Mouse (Mus musculus) G1E (cell line): ENCODE results near the gene Pcbd1. TPM values are rescaled to one million over a fixed set of nuclear protein-coding genes. Genes with fewer than 3 reads are reported as not detected.
"Not testable (repeated sequence)": the region's sequence is repeated elsewhere in the genome, so short reads cannot be mapped to it uniquely, and the experiment has no call there.

Source experiments
- ATAC-seq: 2 replicates; pipeline ENCODE4 v1.8.0; 2016; ENCODE audit warnings: mild to moderate bottlenecking; ENCODE audit not compliant: insufficient number of reproducible peaks, poor library complexity, low FRiP score, severe bottlenecking; ENCODE audit errors: extremely low read depth
- DNase-seq: peaks from one replicate; pipeline ENCODE4 v3.0.0; 2012; ENCODE audit warnings: low spot score
- H3K27me3 ChIP-seq: 2 replicates; pipeline ENCODE4 v1.6.1; 2012; ENCODE audit warnings: mild to moderate bottlenecking, low read length, inconsistent platforms; ENCODE audit not compliant: insufficient read depth
- H3K36me3 ChIP-seq: replicated peaks from 2 replicates; pipeline ENCODE3; 2012; ENCODE audit warnings: mild to moderate bottlenecking, inconsistent platforms
- H3K4me1 ChIP-seq: 2 replicates; pipeline ENCODE4 v1.6.1; 2012; ENCODE audit warnings: low read depth, low read length, inconsistent platforms, mixed read lengths; ENCODE audit not compliant: insufficient read depth
- H3K4me3 ChIP-seq: 2 replicates; pipeline ENCODE4 v1.5.1; 2012; ENCODE audit warnings: low read depth, mild to moderate bottlenecking, inconsistent platforms, low read length, moderate library complexity, mixed read lengths
- H3K9me3 ChIP-seq: replicated peaks from 2 replicates; pipeline ENCODE4 v1.6.1; 2012; ENCODE audit warnings: inconsistent platforms
- CTCF ChIP-seq: IDR thresholded peaks from 2 replicates; pipeline ENCODE4 v1.5.1; 2012; ENCODE audit warnings: low read depth, low read length, inconsistent platforms, mixed read lengths
- GATA1 ChIP-seq: IDR thresholded peaks from 2 replicates; pipeline ENCODE4 v1.6.1; 2012; ENCODE audit warnings: borderline replicate concordance, low read length, inconsistent platforms, mixed read lengths
- GATA2 ChIP-seq: IDR thresholded peaks from 2 replicates; pipeline ENCODE4 v1.6.1; 2012; ENCODE audit warnings: low read depth, low read length, inconsistent platforms, borderline replicate concordance
- POLR2AphosphoS5 ChIP-seq: IDR thresholded peaks from 2 replicates; pipeline ENCODE4 v1.6.1; 2012; ENCODE audit warnings: low read depth, low read length, inconsistent platforms; ENCODE audit not compliant: insufficient replicate concordance
- TAL1 ChIP-seq: conservative IDR thresholded peaks from 2 replicates; pipeline ENCODE4 v1.6.1; 2012; ENCODE audit warnings: low read depth, low read length, inconsistent platforms, mixed read lengths
- polyA plus RNA-seq: library from polyadenylated mRNA; stranded (reverse); fragments of >175 nt; gene quantifications from 2 replicates; pipeline ENCODE4 v1.2.3, GENCODE M21; 2012
- total RNA-seq, 2 experiments: library from RNA; stranded (forward) in 1 of 2; stranded (reverse) in 1 of 2; fragments of 200-1000 nt in 1 of 2; fragments of >200 nt in 1 of 2; fragmentation: Nextera tagmentation in 1 of 2; gene quantifications; 2 replicates each; pipeline ENCODE4 v1.2.3; 2014 to 2017

The Pcbd1 gene
- total and polyA plus RNA-seq, 3 experiments = not detected

- DNase-seq = no peak
- no peak for TF ChIP-seq CTCF
- no peak for TF ChIP-seq POLR2AphosphoS5
- no peak for TF ChIP-seq GATA1
- TF ChIP-seq GATA2 = no peak
- TF ChIP-seq TAL1 = no peak
- no peaks in the 10 kb centered on the region for H3K4me1 ChIP-seq
These were observed 663 bp upstream of the Pcbd1 start for GRCm38 (mm10) chr10:61088468-61088867.

GRCm38 (mm10) chr10:61091866-61092265 lies 2.7 kb downstream of the Pcbd1 start:
- no peaks in the 10 kb centered on the region for H3K27me3 ChIP-seq
- no peak for ATAC-seq
- H3K36me3 ChIP-seq = no peaks in the 10 kb centered on the region
- no peak for TF ChIP-seq POLR2AphosphoS5
- no peak for TF ChIP-seq GATA1
- no peak for TF ChIP-seq GATA2
- no peak for TF ChIP-seq CTCF
- TF ChIP-seq TAL1 = no peak
- H3K9me3 ChIP-seq = peaks cover 38% of the 10 kb centered on the region
- no peaks in the 10 kb centered on the region for H3K4me1 ChIP-seq
- H3K4me3 ChIP-seq = no peak overlapping the region
- DNase-seq = no peak

More at GRCm38 (mm10) chr10:61088468-61088867, 663 bp upstream of the Pcbd1 start:
- Histone ChIP-seq H3K36me3 (no peaks in the 10 kb centered on the region), H3K9me3 (peaks cover 31% of the 10 kb centered on the region), H3K4me3 (no peak overlapping the region), H3K27me3 (no peaks in the 10 kb centered on the region)
- no peak for ATAC-seq

- peaks cover 25% of the 10 kb centered on the region for H3K9me3 ChIP-seq
- no peak for DNase-seq
- no peaks in the 10 kb centered on the region for H3K36me3 ChIP-seq
- no peak for ATAC-seq
- no peak for TF ChIP-seq TAL1
- no peak for TF ChIP-seq GATA2
- TF ChIP-seq CTCF = no peak
- TF ChIP-seq POLR2AphosphoS5 = no peak
- TF ChIP-seq GATA1 = no peak
- no peaks in the 10 kb centered on the region for H3K4me1 ChIP-seq
- H3K27me3 ChIP-seq = no peaks in the 10 kb centered on the region
- H3K4me3 ChIP-seq = no peak overlapping the region
These were observed 14.5 kb downstream of the Pcbd1 start for GRCm38 (mm10) chr10:61103564-61104114.

- no peaks in the 10 kb centered on the region for H3K36me3 ChIP-seq
- DNase-seq (no peak), ATAC-seq (no peak)
- no peak for TF ChIP-seq GATA2
- H3K4me1 ChIP-seq = no peaks in the 10 kb centered on the region
- H3K4me3 ChIP-seq = no peak overlapping the region
- no peaks in the 10 kb centered on the region for H3K9me3 ChIP-seq
- no peaks in the 10 kb centered on the region for H3K27me3 ChIP-seq
These were observed 25.2 kb downstream of the Pcbd1 start for GRCm38 (mm10) chr10:61114246-61114720.

GRCm38 (mm10) chr10:61121732-61122131 lies 32.6 kb downstream of the Pcbd1 start:
- not testable (repeated sequence) for H3K4me3 ChIP-seq, H3K9me3 ChIP-seq, DNase-seq, H3K4me1 ChIP-seq, H3K36me3 ChIP-seq, H3K27me3 ChIP-seq, ATAC-seq

GRCm38 (mm10) chr10:61123276-61123913 lies 34.3 kb downstream of the Pcbd1 start:
- no peak overlapping the region for H3K4me3 ChIP-seq
- H3K27me3 ChIP-seq = no peaks in the 10 kb centered on the region
- H3K4me1 ChIP-seq = no peaks in the 10 kb centered on the region
- H3K9me3 ChIP-seq = 0 out of 2 replicates have a peak, but pooled peaks cover 2% of the 10 kb centered on the region
- H3K36me3 ChIP-seq = no peaks in the 10 kb centered on the region
- ATAC-seq (no peak), DNase-seq (no peak)
- TF ChIP-seq TAL1 (no peak), CTCF (no peak), GATA2 (no peak), GATA1 (no peak), POLR2AphosphoS5 (no peak)

- H3K4me1 ChIP-seq = no peaks in the 10 kb centered on the region
- 0 out of 2 replicates have a peak, but pooled peaks cover 2% of the 10 kb centered on the region for H3K9me3 ChIP-seq
- H3K4me3 ChIP-seq = no peak overlapping the region
- DNase-seq (no peak), ATAC-seq (no peak)
- TF ChIP-seq GATA2 (no peak), TAL1 (no peak), POLR2AphosphoS5 (no peak), GATA1 (no peak), CTCF (no peak)
- H3K36me3 ChIP-seq = no peaks in the 10 kb centered on the region
- no peaks in the 10 kb centered on the region for H3K27me3 ChIP-seq
These were observed 35.3 kb downstream of the Pcbd1 start for GRCm38 (mm10) chr10:61124462-61124861.
